Mouse (Mus musculus): Measurements from ENCODE around the gene Tmem208.

The Tmem208 gene

GRCm38 (mm10) chr8:105353583-105354135 is 27.5 kb downstream of the Tmem208 start:
- DNase-seq (ENCODE audit: low read depth, low spot score) = no peak

GRCm38 (mm10) chr8:105354549-105354948 is 28.4 kb downstream of the Tmem208 start:
- DNase-seq (ENCODE audit: low read depth, low spot score) = no peak

GRCm38 (mm10) chr8:105355179-105356024 is 29.2 kb downstream of the Tmem208 start:
- no peak for DNase-seq (ENCODE audit: low read depth, low spot score)

GRCm38 (mm10) chr8:105356681-105357080 is 30.5 kb downstream of the Tmem208 start:
- no peak for DNase-seq (ENCODE audit: low read depth, low spot score)

- no peak for DNase-seq (ENCODE audit: low read depth, low spot score)
These were observed 33.1 kb downstream of the Tmem208 start for GRCm38 (mm10) chr8:105359208-105359607.

DNA sequence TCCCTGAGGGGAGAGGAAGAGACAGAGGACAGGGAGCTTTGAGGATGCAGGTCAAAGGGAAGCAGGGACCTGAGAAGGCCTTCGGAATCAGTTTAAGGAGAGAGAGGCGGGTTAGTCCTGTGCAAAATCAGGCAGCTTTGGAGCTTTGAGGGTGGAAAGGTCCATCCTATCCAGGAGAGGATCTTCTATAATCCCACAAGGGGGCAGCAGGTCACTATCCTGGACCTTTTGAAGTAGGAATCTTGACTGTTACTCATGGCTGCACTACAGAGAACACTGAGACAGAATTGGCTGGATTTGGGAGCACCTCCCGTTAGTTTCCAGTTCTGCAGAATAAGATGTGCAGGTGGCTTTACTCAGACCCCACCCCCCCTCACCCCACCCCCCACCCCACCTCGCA is 33.5 kb downstream of the Tmem208 start:
- no peak for DNase-seq (ENCODE audit: low read depth, low spot score)

GRCm38 (mm10) chr8:105361751-105362702 is 35.9 kb downstream of the Tmem208 start:
- no peak for DNase-seq (ENCODE audit: low read depth, low spot score)

DNA sequence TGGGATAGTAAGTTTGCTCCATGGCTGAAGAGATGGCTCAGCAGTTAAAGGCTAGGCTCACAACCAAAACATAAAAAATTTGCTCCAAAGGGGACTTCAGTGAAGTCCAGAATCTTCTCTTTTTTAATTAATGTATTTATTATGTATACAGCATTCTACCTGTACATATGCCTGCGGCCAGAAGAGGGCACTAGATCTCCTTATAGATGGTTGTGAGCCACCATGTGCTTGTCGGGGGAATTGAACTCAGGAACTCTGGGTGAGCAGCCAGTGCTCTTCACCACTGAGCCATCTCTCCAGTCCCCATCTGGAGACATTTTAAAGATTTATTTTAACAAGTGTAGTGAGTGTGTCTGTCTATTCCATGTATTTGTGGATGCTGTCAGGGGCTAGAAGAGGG is 41.0 kb downstream of the Tmem208 start:
- no peak for DNase-seq (ENCODE audit: low read depth, low spot score)

GRCm38 (mm10) chr8:105372473-105372872 is 46.3 kb downstream of the Tmem208 start:
- no peak for DNase-seq (ENCODE audit: low read depth, low spot score)

DNA sequence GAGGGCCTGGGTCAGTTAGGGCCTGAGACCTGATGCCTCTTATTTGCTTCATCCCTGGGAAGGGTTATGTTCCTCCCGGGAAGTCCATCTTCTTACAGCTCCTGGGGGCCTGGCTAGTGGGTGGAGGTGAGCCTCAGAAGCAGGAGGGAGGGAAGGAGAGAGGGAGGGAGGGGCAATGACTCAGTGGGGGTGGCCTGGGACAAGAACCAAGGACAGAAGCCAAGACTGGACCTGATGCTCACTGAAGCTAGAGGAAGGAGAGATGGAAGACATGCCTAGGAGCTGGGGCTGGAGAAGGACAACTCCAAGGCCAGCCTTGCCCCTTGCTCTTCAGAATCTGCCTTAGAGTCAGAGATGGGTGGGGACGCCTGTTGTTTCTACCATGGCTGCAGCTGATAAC is 46.9 kb downstream of the Tmem208 start, which contains the start of gene Plekhg4:
Plekhg4 (plus strand) TSS at position 243 of the 400 bp plus-strand sequence.
- no peak for DNase-seq (ENCODE audit: low read depth, low spot score)

DNA sequence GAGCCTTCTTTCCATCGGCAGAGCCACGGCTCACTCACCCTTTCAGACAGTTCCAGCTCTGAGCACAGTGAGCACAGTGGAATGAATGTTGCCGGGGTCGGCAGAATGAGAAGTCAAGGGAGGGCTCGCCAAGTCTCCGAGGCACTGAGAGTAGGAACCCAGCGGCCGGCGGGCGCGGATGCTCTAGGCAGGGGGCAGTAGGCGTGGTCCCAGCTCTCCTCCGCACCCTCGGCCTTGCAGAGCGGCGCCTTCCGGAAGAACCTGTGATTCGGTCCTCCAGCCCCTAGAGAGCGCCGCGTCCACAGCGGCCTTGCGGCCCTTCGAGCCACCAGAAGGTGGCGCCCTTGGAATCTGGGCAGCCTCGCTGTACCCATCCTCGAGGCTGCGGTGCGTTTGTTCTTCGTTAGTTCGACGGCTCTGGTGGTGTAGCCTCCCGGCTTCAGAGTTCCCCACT is 48.4 kb downstream of the Tmem208 start:
- peak; percentile 63 for DNase-seq (ENCODE audit: low read depth, low spot score)

DNA sequence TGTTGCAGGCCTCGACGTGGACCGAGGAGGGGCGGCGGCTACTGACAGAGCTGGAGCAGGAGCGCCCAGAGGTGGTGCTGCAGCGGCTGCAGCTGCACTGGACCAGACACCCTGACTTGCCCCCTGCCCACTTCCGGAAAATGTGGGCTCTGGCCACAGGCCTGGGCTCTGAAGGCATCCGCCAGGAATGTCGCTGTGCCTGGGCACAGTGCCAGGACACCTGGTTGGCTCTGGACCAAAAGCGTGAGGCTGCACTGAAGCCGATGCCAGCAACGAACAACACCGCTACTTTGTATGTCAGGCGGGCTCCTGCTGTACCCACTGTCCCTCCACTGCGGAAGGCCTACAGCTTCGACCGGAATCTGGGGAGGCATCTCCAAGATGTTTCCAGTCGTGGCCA is 52.5 kb downstream of the Tmem208 start:
- no peak for DNase-seq (ENCODE audit: low read depth, low spot score)

DNA sequence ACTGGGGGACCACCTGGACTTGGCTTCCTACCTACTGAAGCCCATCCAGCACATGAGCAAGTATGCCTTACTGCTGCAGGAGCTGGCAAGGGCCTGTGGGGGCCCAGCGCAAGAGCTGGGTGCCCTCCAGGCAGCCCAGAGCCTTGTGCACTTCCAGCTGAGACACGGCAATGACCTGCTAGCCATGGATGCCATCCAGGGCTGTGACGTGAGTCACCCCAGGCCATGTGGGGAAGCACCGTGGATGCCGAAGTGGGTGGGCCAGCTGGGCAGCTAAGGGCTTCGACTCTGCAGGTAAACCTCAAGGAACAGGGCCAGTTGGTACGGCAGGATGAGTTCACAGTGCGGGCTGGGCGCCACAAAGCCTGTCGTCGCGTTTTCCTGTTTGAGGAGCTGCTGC is 54.2 kb downstream of the Tmem208 start:
- no peak for DNase-seq (ENCODE audit: low read depth, low spot score)

- DNase-seq (ENCODE audit: low read depth, low spot score) = no peak
These were observed 57.9 kb downstream of the Tmem208 start for GRCm38 (mm10) chr8:105384070-105384469.

Data from forelimb bud, embryonic 11.5 days (tissue).